Comparison of ENCODE assay signal across 16 mouse cellular contexts in the genomic region with DNA sequence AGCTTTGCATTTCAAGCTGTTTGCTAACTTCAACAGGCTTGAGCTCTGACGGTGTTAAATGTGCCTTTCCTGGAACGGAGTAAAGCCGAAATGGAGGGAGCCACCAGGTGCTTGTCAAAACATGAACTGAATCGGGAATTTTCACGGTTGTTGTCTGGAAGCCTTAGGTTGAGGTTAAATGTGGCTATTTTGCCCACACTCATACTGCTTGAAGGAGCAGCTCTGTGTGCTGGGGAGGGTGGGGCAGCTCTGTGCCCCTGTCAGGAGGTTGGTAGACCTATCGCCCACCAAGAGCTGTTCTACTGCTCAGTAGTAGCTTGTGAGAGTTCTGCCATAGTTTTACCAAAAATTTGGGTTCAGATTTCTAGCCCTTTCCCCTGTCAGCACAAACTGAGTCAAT.
DNase-seq lines count a peak whose midpoint lies in the region; ATAC-seq lines count a peak whose summit lies in the region.
"Had no signal": no experiment of that assay in that cellular context is flagged by ENCODE, and none has a peak within 500 bp of the region (broad histone marks: within the 10 kb centered on the region; RNA-seq: fewer than 3 reads in every experiment).

No protein-coding gene starts in this region.

- peaks cover 11% of the 10 kb centered on the region for H3K4me1 ChIP-seq in kidney, embryonic 16.5 days (ENCODE audit: insufficient read depth, low read length)
- H3K4me1 ChIP-seq in midbrain, embryonic 11.5 days (ENCODE audit: control insufficient read depth, insufficient read depth, low read length) = no peaks in the 10 kb centered on the region
- H3K4me1 ChIP-seq in midbrain, embryonic 13.5 days (replicated peaks) = peaks cover under 1% of the 10 kb centered on the region; the same call in 1 of the 2 replicates
- no peaks in the 10 kb centered on the region for H3K4me1 ChIP-seq in limb, embryonic 15.5 days
- H3K4me1 ChIP-seq: forebrain, embryonic 15.5 days; liver, embryonic 13.5 days; neural tube, embryonic 15.5 days had no signal

- H3K27ac ChIP-seq in kidney, embryonic 16.5 days (ENCODE audit: low read length) = peak overlapping the region; percentile 81
- no peak overlapping the region for H3K27ac ChIP-seq in midbrain, embryonic 11.5 days (ENCODE audit: low read depth, low read length)
- no peak overlapping the region for H3K27ac ChIP-seq in midbrain, embryonic 13.5 days
- H3K27ac ChIP-seq in limb, embryonic 15.5 days = peak overlapping the region; percentile 71
- H3K27ac ChIP-seq: forebrain, embryonic 15.5 days; liver, embryonic 13.5 days; neural tube, embryonic 15.5 days had no signal

- no peak for ATAC-seq in kidney, embryonic 16.5 days (ENCODE audit: low FRiP score, low TSS enrichment)
- ATAC-seq in midbrain, embryonic 11.5 days (ENCODE audit: low FRiP score) = no peak
- no peak for ATAC-seq in midbrain, embryonic 13.5 days
- no peak for ATAC-seq in limb, embryonic 15.5 days (ENCODE audit: insufficient number of reproducible peaks, low FRiP score, low TSS enrichment, low read depth)
- ATAC-seq: forebrain, embryonic 15.5 days; hindbrain, embryonic 16.5 days had no signal

- H3K9me3 ChIP-seq in kidney, embryonic 16.5 days (ENCODE audit: low read length) = no peaks in the 10 kb centered on the region
- H3K9me3 ChIP-seq in midbrain, embryonic 11.5 days (ENCODE audit: control insufficient read depth, low read length) = no peaks in the 10 kb centered on the region
- H3K9me3 ChIP-seq in midbrain, embryonic 13.5 days = no peaks in the 10 kb centered on the region
- H3K9me3 ChIP-seq in limb, embryonic 15.5 days = no peaks in the 10 kb centered on the region
- H3K9me3 ChIP-seq: forebrain, embryonic 15.5 days; liver, embryonic 13.5 days; neural tube, embryonic 15.5 days had no signal

- H3K27me3 ChIP-seq in kidney, embryonic 16.5 days (ENCODE audit: insufficient read depth, low read length) = no peaks in the 10 kb centered on the region
- H3K27me3 ChIP-seq in midbrain, embryonic 11.5 days (ENCODE audit: control insufficient read depth, insufficient read depth, low read length) = no peaks in the 10 kb centered on the region
- no peaks in the 10 kb centered on the region for H3K27me3 ChIP-seq in midbrain, embryonic 13.5 days
- H3K27me3 ChIP-seq in limb, embryonic 15.5 days = no peaks in the 10 kb centered on the region
- H3K27me3 ChIP-seq: forebrain, embryonic 15.5 days; liver, embryonic 13.5 days; neural tube, embryonic 15.5 days had no signal

- H3K4me2 ChIP-seq in kidney, embryonic 16.5 days (replicated peaks; ENCODE audit: low read depth, low read length) = peak overlapping the region; percentile 40
- H3K4me2 ChIP-seq in midbrain, embryonic 11.5 days = no peak overlapping the region
- H3K4me2 ChIP-seq in midbrain, embryonic 13.5 days (replicated peaks) = no peak overlapping the region
- peak overlapping the region; percentile 3; the same call in 1 of the 2 replicates for H3K4me2 ChIP-seq in limb, embryonic 15.5 days
- H3K4me2 ChIP-seq: forebrain, embryonic 15.5 days; liver, embryonic 13.5 days; neural tube, embryonic 15.5 days had no signal

- DNase-seq in kidney, adult 11 months = no peak
- DNase-seq in midbrain, embryonic 11.5 days (ENCODE audit: low spot score, missing footprints) = peak; percentile 65
- DNase-seq in frontal cortex, postnatal 25 days (ENCODE audit: low spot score in 2 of 2) = no peak
- no peak for DNase-seq in embryo, embryonic 9.5 days (ENCODE audit: extremely low spot score)
- DNase-seq: cerebellum, adult 9-10 months; heart, postnatal 4 days; liver, embryonic 13.5 days; midbrain, embryonic 14.5 days; thymus, adult 18-20 months had no signal

- H3K36me3 ChIP-seq in kidney, embryonic 16.5 days (ENCODE audit: insufficient read depth, low read length) = no peaks in the 10 kb centered on the region
- H3K36me3 ChIP-seq in midbrain, embryonic 11.5 days (ENCODE audit: control insufficient read depth, insufficient read depth, low read length) = no peaks in the 10 kb centered on the region
- no peaks in the 10 kb centered on the region for H3K36me3 ChIP-seq in midbrain, embryonic 13.5 days
- H3K36me3 ChIP-seq in limb, embryonic 15.5 days = no peaks in the 10 kb centered on the region
- H3K36me3 ChIP-seq: forebrain, embryonic 15.5 days; liver, embryonic 13.5 days; neural tube, embryonic 15.5 days had no signal

- H3K4me3 ChIP-seq in kidney, embryonic 16.5 days (ENCODE audit: low read length) = peak overlapping the region; percentile 41
- H3K4me3 ChIP-seq in midbrain, embryonic 11.5 days (ENCODE audit: low read depth, low read length) = no peak overlapping the region
- H3K4me3 ChIP-seq in midbrain, embryonic 13.5 days (replicated peaks) = no peak overlapping the region
- peak overlapping the region; percentile 28 for H3K4me3 ChIP-seq in limb, embryonic 15.5 days
- H3K4me3 ChIP-seq: forebrain, embryonic 15.5 days; liver, embryonic 13.5 days; myocyte; neural tube, embryonic 15.5 days had no signal

- peak overlapping the region; percentile 68 for H3K9ac ChIP-seq in kidney, embryonic 16.5 days (replicated peaks; ENCODE audit: low read length)
- no peak overlapping the region for H3K9ac ChIP-seq in midbrain, embryonic 11.5 days (ENCODE audit: low read length)
- H3K9ac ChIP-seq in midbrain, embryonic 13.5 days (replicated peaks) = no peak overlapping the region
- H3K9ac ChIP-seq in limb, embryonic 15.5 days = no peak overlapping the region
- H3K9ac ChIP-seq: forebrain, embryonic 15.5 days; liver, embryonic 13.5 days; neural tube, embryonic 15.5 days had no signal

- WGBS in kidney, embryonic 16.5 days = 65% methylated on average over 6 of the region's 6 CpGs
- WGBS in midbrain, embryonic 11.5 days = 80% methylated on average over 6 of the region's 6 CpGs
- 92% methylated on average over 6 of the region's 6 CpGs for WGBS in midbrain, embryonic 13.5 days
- 45% methylated on average over 6 of the region's 6 CpGs for WGBS in limb, embryonic 15.5 days

Comparison
In these comparisons a context has a peak if more than half of its experiments do, and no peak if none do; other contexts are left out.
1. H3K27ac ChIP-seq: peak in kidney, embryonic 16.5 days (single experiment) and limb, embryonic 15.5 days (single experiment); none in midbrain, embryonic 11.5 days (single experiment) and midbrain, embryonic 13.5 days (single experiment).
2. H3K4me2 ChIP-seq: peak in kidney, embryonic 16.5 days (single experiment) and limb, embryonic 15.5 days (single experiment); none in midbrain, embryonic 11.5 days (single experiment) and midbrain, embryonic 13.5 days (single experiment).
3. H3K4me3 ChIP-seq: peak in kidney, embryonic 16.5 days (single experiment) and limb, embryonic 15.5 days (single experiment); none in midbrain, embryonic 11.5 days (single experiment) and midbrain, embryonic 13.5 days (single experiment).